18 mouse cellular contexts compared by ENCODE assay signal in the genomic region with DNA sequence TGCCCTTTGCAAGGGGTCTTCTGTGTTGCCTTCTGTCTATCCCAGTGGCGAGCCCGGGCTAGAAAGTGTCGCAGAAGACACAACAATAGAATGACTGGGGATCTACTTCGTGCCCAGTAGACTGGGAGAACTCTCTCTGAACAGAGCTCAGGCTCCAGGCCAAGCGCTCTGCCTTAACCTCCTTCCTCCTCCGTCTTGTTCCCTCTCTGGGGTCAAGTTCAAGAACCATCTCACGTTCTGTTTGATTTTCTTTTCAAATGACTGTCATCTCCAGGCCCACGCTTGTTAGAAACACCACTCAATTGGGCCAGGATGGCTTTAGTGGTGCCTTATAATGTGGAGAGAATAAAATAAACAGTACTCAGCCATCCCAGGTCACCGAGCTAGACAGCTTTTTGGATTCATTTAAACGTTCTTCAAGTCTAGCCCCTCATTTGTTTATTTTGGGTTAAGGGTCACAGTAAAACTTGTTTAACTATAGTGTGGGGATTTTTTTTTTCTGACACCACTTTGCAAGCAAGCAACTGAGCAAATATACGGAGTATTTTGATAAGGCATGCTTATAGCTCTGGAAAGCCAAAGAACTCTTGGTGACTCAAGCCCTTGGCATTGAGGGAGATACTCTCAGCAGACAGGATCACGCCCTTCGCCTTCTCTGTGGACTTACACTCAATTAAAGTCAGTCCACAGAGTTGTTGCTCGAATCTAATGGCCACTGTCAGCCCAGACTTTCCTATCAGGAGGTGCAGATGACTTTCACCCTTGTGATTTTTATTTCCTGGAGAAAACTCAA. TPM values are rescaled to one million over a fixed set of nuclear protein-coding genes. Genes with fewer than 3 reads are reported as not detected.
DNase-seq lines count a peak whose midpoint lies in the region; ATAC-seq and TF ChIP-seq lines count a peak whose summit lies in the region.
"Had no signal": no experiment of that assay in that cellular context is flagged by ENCODE, and none has a peak within 500 bp of the region (broad histone marks: within the 10 kb centered on the region; RNA-seq: fewer than 3 reads in every experiment).

No protein-coding gene starts in this region.

- H3K4me3 ChIP-seq in liver, adult 2 months (ENCODE audit: insufficient read depth, low read depth, low read length): no peak overlapping the region
- H3K4me3 ChIP-seq in liver, postnatal 0 days (ENCODE audit: low read depth, low read length): no peak overlapping the region
- no peak overlapping the region for H3K4me3 ChIP-seq in intestine, embryonic 15.5 days (replicated peaks)
- no peak overlapping the region for H3K4me3 ChIP-seq in lung, adult 2 months (replicated peaks; ENCODE audit: extremely low read depth, low read depth, low read length)
- no peak overlapping the region for H3K4me3 ChIP-seq in stomach, embryonic 14.5 days (ENCODE audit: low read depth, low read length)
- H3K4me3 ChIP-seq: erythroblast, embryonic 14.5 days; heart, embryonic 12.5 days; hindbrain, embryonic 12.5 days; liver, embryonic 13.5 days; myocyte had no signal

- no peak overlapping the region for H3K9ac ChIP-seq in liver, adult 2 months (ENCODE audit: low read depth, low read length)
- H3K9ac ChIP-seq in liver, postnatal 0 days (replicated peaks): no peak overlapping the region
- no peak overlapping the region for H3K9ac ChIP-seq in intestine, embryonic 15.5 days
- no peak overlapping the region for H3K9ac ChIP-seq in stomach, embryonic 14.5 days (replicated peaks; ENCODE audit: low read depth, low read length)
- H3K9ac ChIP-seq: heart, embryonic 12.5 days; hindbrain, embryonic 12.5 days; liver, embryonic 13.5 days had no signal

- no peaks in the 10 kb centered on the region for H3K79me2 ChIP-seq in liver, adult 2 months (ENCODE audit: control insufficient read depth, insufficient read depth, low read length)

- TF ChIP-seq CTCF in liver, adult 2 months (IDR thresholded peaks at IDR 0.05; ENCODE audit: low read depth, low read length): no peak
- TF ChIP-seq CTCF in liver, postnatal 0 days (IDR thresholded peaks at IDR 0.05; ENCODE audit: low read depth): no peak
- no peak for TF ChIP-seq CTCF in lung, adult 2 months (IDR thresholded peaks at IDR 0.05; ENCODE audit: insufficient read depth, low read length)

- no peaks in the 10 kb centered on the region for H3K4me1 ChIP-seq in liver, adult 2 months (ENCODE audit: control insufficient read depth, insufficient read depth, low read length)
- H3K4me1 ChIP-seq in liver, postnatal 0 days (ENCODE audit: insufficient read depth): peaks cover 10% of the 10 kb centered on the region; the same call in 1 of the 2 replicates
- H3K4me1 ChIP-seq in intestine, embryonic 15.5 days (replicated peaks): peaks cover 14% of the 10 kb centered on the region; the same call in 1 of the 2 replicates
- peaks cover 5% of the 10 kb centered on the region for H3K4me1 ChIP-seq in lung, adult 2 months (ENCODE audit: control insufficient read depth, insufficient read depth, low read length)
- peaks cover 7% of the 10 kb centered on the region; the same call in 1 of the 2 replicates for H3K4me1 ChIP-seq in stomach, embryonic 14.5 days (ENCODE audit: control insufficient read depth, insufficient read depth, low read length)
- H3K4me1 ChIP-seq: hindbrain, embryonic 12.5 days had no signal

- H3K9me3 ChIP-seq in liver, postnatal 0 days (ENCODE audit: low read length): peaks cover 4% of the 10 kb centered on the region; the same call in 1 of the 2 replicates
- no peaks in the 10 kb centered on the region for H3K9me3 ChIP-seq in intestine, embryonic 15.5 days
- H3K9me3 ChIP-seq in stomach, embryonic 14.5 days (ENCODE audit: control insufficient read depth, low read depth, low read length): no peaks in the 10 kb centered on the region
- H3K9me3 ChIP-seq: heart, embryonic 12.5 days; hindbrain, embryonic 12.5 days; liver, embryonic 13.5 days had no signal

- no peaks in the 10 kb centered on the region for H3K36me3 ChIP-seq in liver, adult 2 months (ENCODE audit: control insufficient read depth, insufficient read depth, low read length)
- no peaks in the 10 kb centered on the region for H3K36me3 ChIP-seq in liver, postnatal 0 days (replicated peaks; ENCODE audit: insufficient read depth, low read length)
- H3K36me3 ChIP-seq in intestine, embryonic 15.5 days: no peaks in the 10 kb centered on the region
- no peaks in the 10 kb centered on the region for H3K36me3 ChIP-seq in stomach, embryonic 14.5 days (ENCODE audit: control insufficient read depth, insufficient read depth, low read length)
- H3K36me3 ChIP-seq: heart, embryonic 12.5 days; hindbrain, embryonic 12.5 days; liver, embryonic 13.5 days had no signal

- no peak for TF ChIP-seq POLR2A in liver, adult 2 months (IDR thresholded peaks at IDR 0.05; ENCODE audit: extremely low read depth, insufficient read depth, low read length)
- no peak for TF ChIP-seq POLR2A in lung, adult 2 months (IDR thresholded peaks at IDR 0.05; ENCODE audit: borderline replicate concordance, extremely low read depth, low read depth, low read length)

- no peak for ATAC-seq in liver, postnatal 0 days
- ATAC-seq in intestine, embryonic 15.5 days: peak; percentile 86
- peak; percentile 76; the same call in 1 of the 2 replicates for ATAC-seq in stomach, embryonic 14.5 days (ENCODE audit: insufficient number of reproducible peaks, insufficient read depth, low FRiP score, low read depth)
- no peak for ATAC-seq in CD4-positive, CD25-positive, alpha-beta regulatory T cell, adult 4 months
- ATAC-seq: forebrain, embryonic 16.5 days had no signal

- H3K4me2 ChIP-seq in liver, postnatal 0 days (ENCODE audit: low read depth, low read length): no peak overlapping the region
- no peak overlapping the region for H3K4me2 ChIP-seq in intestine, embryonic 15.5 days (replicated peaks)
- no peak overlapping the region for H3K4me2 ChIP-seq in stomach, embryonic 14.5 days (replicated peaks; ENCODE audit: low read depth, low read length)
- H3K4me2 ChIP-seq: heart, embryonic 12.5 days; hindbrain, embryonic 12.5 days; liver, embryonic 13.5 days had no signal

- H3K27ac ChIP-seq in liver, adult 2 months (replicated peaks; ENCODE audit: insufficient read depth, low read depth, low read length): no peak overlapping the region
- no peak overlapping the region for H3K27ac ChIP-seq in liver, postnatal 0 days (ENCODE audit: low read depth)
- H3K27ac ChIP-seq in intestine, embryonic 15.5 days: no peak overlapping the region
- peak overlapping the region; percentile 28; the same call in 1 of the 2 replicates for H3K27ac ChIP-seq in stomach, embryonic 14.5 days (ENCODE audit: low read length)
- H3K27ac ChIP-seq: hindbrain, embryonic 12.5 days; liver, embryonic 13.5 days had no signal

- H3K27me3 ChIP-seq in liver, adult 2 months (ENCODE audit: control insufficient read depth, insufficient read depth, low read length): no peaks in the 10 kb centered on the region
- no peaks in the 10 kb centered on the region for H3K27me3 ChIP-seq in liver, postnatal 0 days (ENCODE audit: insufficient read depth, low read length)
- no peaks in the 10 kb centered on the region for H3K27me3 ChIP-seq in intestine, embryonic 15.5 days (replicated peaks)
- no peaks in the 10 kb centered on the region for H3K27me3 ChIP-seq in stomach, embryonic 14.5 days (ENCODE audit: control insufficient read depth, insufficient read depth, low read length)
- H3K27me3 ChIP-seq: heart, embryonic 12.5 days; liver, embryonic 13.5 days had no signal

- no peak for TF ChIP-seq EP300 in liver, postnatal 0 days (IDR thresholded peaks at IDR 0.05; ENCODE audit: low read depth)

- peak; percentile 21 for DNase-seq in liver, adult 2 months (ENCODE audit: extremely low read depth, low read depth, low spot score)
- DNase-seq in liver, postnatal 0 days: no peak
- DNase-seq in lung, adult 2 months: peak; percentile 9
- no peak for DNase-seq in layer of hippocampus, postnatal 14 days (ENCODE audit: low spot score in 2 of 2)
- no peak for DNase-seq in MN1 (ENCODE audit: low spot score)
- DNase-seq: adrenal gland, adult 2 months; cerebellum, adult 9-10 months; liver, embryonic 13.5 days; right cerebral cortex, adult 18-20 months; spleen, adult 18-20 months had no signal

- WGBS in liver, adult 2 months: 70% methylated on average over 14 of the region's 14 CpGs
- 68% methylated on average over 14 of the region's 14 CpGs for whole genome bisulfite sequencing in liver, postnatal 0 days (ENCODE audit: insufficient replicate concordance)
- WGBS in intestine, embryonic 15.5 days: 37% methylated on average over 14 of the region's 14 CpGs
- WGBS in lung, adult 2 months: 47% methylated on average over 14 of the region's 14 CpGs
- 37% methylated on average over 14 of the region's 14 CpGs for WGBS in stomach, embryonic 14.5 days

RNA-seq across cellular contexts. Expression of a gene that starts 30.0 kb away (rescaled TPM):
- 2.4 and 4.0 TPM in 2 replicates for total RNA-seq in liver, adult 2 months (2014; rRNA removed)
- polyA plus RNA-seq in liver, adult 2 months (2012; rRNA removed): 1.3 and 2.4 TPM in 2 replicates
- 6.5 and 6.8 TPM in 2 replicates for polyA plus RNA-seq in liver, postnatal 0 days (2015; fragmentation: Nextera tagmentation; extraction: Ambion mirVana)
- polyA plus RNA-seq in intestine, embryonic 15.5 days (2015; fragmentation: Nextera tagmentation; extraction: Ambion mirVana): 20.7 and 24.3 TPM in 2 replicates
- 98.8 and 99.3 TPM in 2 replicates for polyA plus RNA-seq in lung, adult 2 months (2012; rRNA removed)
- polyA plus RNA-seq in stomach, embryonic 14.5 days (2014; fragmentation: Nextera tagmentation; extraction: Ambion mirVana): 78.8 and 84.5 TPM in 2 replicates
- total RNA-seq in layer of hippocampus, postnatal 14 days (2021): 10 to 100 TPM; 75.9 to 81.3 TPM
- 1 to 10 TPM in 1 of 2 experiments, under 1 TPM in 1; 0.50 to 1.8 TPM for polyA plus RNA-seq in CD4-positive, CD25-positive, alpha-beta regulatory T cell, adult 4 months (2017; shearing (Covaris generic))
- polyA plus RNA-seq: myocyte had no signal

Comparison
In these comparisons a context has a peak if more than half of its experiments do, and no peak if none do; other contexts are left out.
1. DNase-seq: peak in liver, adult 2 months (single experiment) and lung, adult 2 months (single experiment); none in liver, postnatal 0 days (single experiment), layer of hippocampus, postnatal 14 days (0 of 2) and MN1 (single experiment).
2. ATAC-seq: peak in intestine, embryonic 15.5 days (single experiment) and stomach, embryonic 14.5 days (single experiment); none in liver, postnatal 0 days (single experiment) and CD4-positive, CD25-positive, alpha-beta regulatory T cell, adult 4 months (single experiment).